Mouse (Mus musculus): Measurements from ENCODE around the gene Sept1. TPM values are rescaled to one million over a fixed set of nuclear protein-coding genes. Genes with fewer than 3 reads are reported as not detected.

Sept1 gene
- polyA plus RNA-seq (2015; fragmentation: Illumina TruSeq; extraction: RNeasy Lipid Tissue Mini Kit (QIAGEN cat#74804); ENCODE audit: insufficient read depth, low replicate concordance): 234 TPM

GRCm38 (mm10) chr7:127232622-127233367 is at the start of gene Sept1, which contains the start of gene Zfp553:
Gene Sept1 (minus strand): TSS chr7:127233130.
Gene Zfp553 (plus strand): TSS chr7:127233061.

GRCm38 (mm10) chr7:127273925-127274789 is 41.2 kb upstream of the Sept1 start, which contains the start of gene Sephs2:
Gene Sephs2 (minus strand): TSS chr7:127274055.

GRCm38 (mm10) chr7:127260309-127261111 is 27.6 kb upstream of the Sept1 start, which contains the start of gene Dctpp1:
Gene Dctpp1 (minus strand): TSS chr7:127260709.

GRCm38 (mm10) chr7:127243870-127244657 is 11.1 kb upstream of the Sept1 start, which contains the start of gene Zfp771:
Gene Zfp771 (plus strand): TSS chr7:127244274.

GRCm38 (mm10) chr7:127208553-127209438 is 24.1 kb downstream of the Sept1 start, which contains the start of gene Mylpf:
Gene Mylpf (plus strand): TSS chr7:127208890.

GRCm38 (mm10) chr7:127208295-127208552 is 24.7 kb downstream of the Sept1 start, which contains the start of gene Tbc1d10b:
Gene Tbc1d10b (minus strand): TSS chr7:127208468.

GRCm38 (mm10) chr7:127195544-127196295 is 37.2 kb downstream of the Sept1 start, which contains the start of gene Cd2bp2:
Gene Cd2bp2 (minus strand): TSS chr7:127196050.

Other genes starting within 250 kb of the Sept1 start
- 13.5 TPM for gene Mvp, start 218.5 kb downstream of the Sept1 start, polyA plus RNA-seq (2015; fragmentation: Illumina TruSeq; extraction: RNeasy Lipid Tissue Mini Kit (QIAGEN cat#74804); ENCODE audit: insufficient read depth, low replicate concordance)
- not detected for gene Pagr1b, start 216.6 kb downstream of the Sept1 start, polyA plus RNA-seq (2015; fragmentation: Illumina TruSeq; extraction: RNeasy Lipid Tissue Mini Kit (QIAGEN cat#74804); ENCODE audit: insufficient read depth, low replicate concordance)
- 13.5 TPM for gene Pagr1a, start 215.8 kb downstream of the Sept1 start, polyA plus RNA-seq (2015; fragmentation: Illumina TruSeq; extraction: RNeasy Lipid Tissue Mini Kit (QIAGEN cat#74804); ENCODE audit: insufficient read depth, low replicate concordance)
- gene Gm42742, start 212.0 kb downstream of the Sept1 start, polyA plus RNA-seq (2015; fragmentation: Illumina TruSeq; extraction: RNeasy Lipid Tissue Mini Kit (QIAGEN cat#74804); ENCODE audit: insufficient read depth, low replicate concordance): 20.9 TPM
- gene Prrt2, start 211.9 kb downstream of the Sept1 start, polyA plus RNA-seq (2015; fragmentation: Illumina TruSeq; extraction: RNeasy Lipid Tissue Mini Kit (QIAGEN cat#74804); ENCODE audit: insufficient read depth, low replicate concordance): 3.2 TPM
- 111 TPM for gene Maz, start 206.1 kb downstream of the Sept1 start, polyA plus RNA-seq (2015; fragmentation: Illumina TruSeq; extraction: RNeasy Lipid Tissue Mini Kit (QIAGEN cat#74804); ENCODE audit: insufficient read depth, low replicate concordance)
- gene Kif22, start 190.7 kb downstream of the Sept1 start, polyA plus RNA-seq (2015; fragmentation: Illumina TruSeq; extraction: RNeasy Lipid Tissue Mini Kit (QIAGEN cat#74804); ENCODE audit: insufficient read depth, low replicate concordance): 10.6 TPM
- 6.7 TPM for gene Zg16, start 145.8 kb downstream of the Sept1 start, polyA plus RNA-seq (2015; fragmentation: Illumina TruSeq; extraction: RNeasy Lipid Tissue Mini Kit (QIAGEN cat#74804); ENCODE audit: insufficient read depth, low replicate concordance)
- gene AI467606, start 141.8 kb downstream of the Sept1 start, polyA plus RNA-seq (2015; fragmentation: Illumina TruSeq; extraction: RNeasy Lipid Tissue Mini Kit (QIAGEN cat#74804); ENCODE audit: insufficient read depth, low replicate concordance): 81.1 TPM
- 4.2 TPM for gene Qprt, start 110.9 kb downstream of the Sept1 start, polyA plus RNA-seq (2015; fragmentation: Illumina TruSeq; extraction: RNeasy Lipid Tissue Mini Kit (QIAGEN cat#74804); ENCODE audit: insufficient read depth, low replicate concordance)
- 77.1 TPM for gene Spn, start 95.3 kb downstream of the Sept1 start, polyA plus RNA-seq (2015; fragmentation: Illumina TruSeq; extraction: RNeasy Lipid Tissue Mini Kit (QIAGEN cat#74804); ENCODE audit: insufficient read depth, low replicate concordance)
- gene Cd2bp2, start 37.1 kb downstream of the Sept1 start, polyA plus RNA-seq (2015; fragmentation: Illumina TruSeq; extraction: RNeasy Lipid Tissue Mini Kit (QIAGEN cat#74804); ENCODE audit: insufficient read depth, low replicate concordance): 83.7 TPM
- gene Tbc1d10b, start 24.7 kb downstream of the Sept1 start, polyA plus RNA-seq (2015; fragmentation: Illumina TruSeq; extraction: RNeasy Lipid Tissue Mini Kit (QIAGEN cat#74804); ENCODE audit: insufficient read depth, low replicate concordance): 37.1 TPM
- 5.7 TPM for gene Mylpf, start 24.2 kb downstream of the Sept1 start, polyA plus RNA-seq (2015; fragmentation: Illumina TruSeq; extraction: RNeasy Lipid Tissue Mini Kit (QIAGEN cat#74804); ENCODE audit: insufficient read depth, low replicate concordance)
- 9.4 TPM for gene Zfp553, start 69 bp downstream of the Sept1 start, polyA plus RNA-seq (2015; fragmentation: Illumina TruSeq; extraction: RNeasy Lipid Tissue Mini Kit (QIAGEN cat#74804); ENCODE audit: insufficient read depth, low replicate concordance)
- 6.0 TPM for gene Zfp771, start 11.1 kb upstream of the Sept1 start, polyA plus RNA-seq (2015; fragmentation: Illumina TruSeq; extraction: RNeasy Lipid Tissue Mini Kit (QIAGEN cat#74804); ENCODE audit: insufficient read depth, low replicate concordance)
- gene Dctpp1, start 27.6 kb upstream of the Sept1 start, polyA plus RNA-seq (2015; fragmentation: Illumina TruSeq; extraction: RNeasy Lipid Tissue Mini Kit (QIAGEN cat#74804); ENCODE audit: insufficient read depth, low replicate concordance): 8.7 TPM
- 26.2 TPM for gene Sephs2, start 40.9 kb upstream of the Sept1 start, polyA plus RNA-seq (2015; fragmentation: Illumina TruSeq; extraction: RNeasy Lipid Tissue Mini Kit (QIAGEN cat#74804); ENCODE audit: insufficient read depth, low replicate concordance)
- gene Itgal, start 63.1 kb upstream of the Sept1 start, polyA plus RNA-seq (2015; fragmentation: Illumina TruSeq; extraction: RNeasy Lipid Tissue Mini Kit (QIAGEN cat#74804); ENCODE audit: insufficient read depth, low replicate concordance): 108 TPM
- 3.3 TPM for gene Zfp768, start 112.5 kb upstream of the Sept1 start, polyA plus RNA-seq (2015; fragmentation: Illumina TruSeq; extraction: RNeasy Lipid Tissue Mini Kit (QIAGEN cat#74804); ENCODE audit: insufficient read depth, low replicate concordance)
- 4.0 TPM for gene Zfp747, start 142.9 kb upstream of the Sept1 start, polyA plus RNA-seq (2015; fragmentation: Illumina TruSeq; extraction: RNeasy Lipid Tissue Mini Kit (QIAGEN cat#74804); ENCODE audit: insufficient read depth, low replicate concordance)
- 4.2 TPM for gene 9130019O22Rik, start 154.0 kb upstream of the Sept1 start, polyA plus RNA-seq (2015; fragmentation: Illumina TruSeq; extraction: RNeasy Lipid Tissue Mini Kit (QIAGEN cat#74804); ENCODE audit: insufficient read depth, low replicate concordance)
- gene E430018J23Rik, start 160.5 kb upstream of the Sept1 start, polyA plus RNA-seq (2015; fragmentation: Illumina TruSeq; extraction: RNeasy Lipid Tissue Mini Kit (QIAGEN cat#74804); ENCODE audit: insufficient read depth, low replicate concordance): 2.5 TPM
- gene Zfp764, start 173.7 kb upstream of the Sept1 start, polyA plus RNA-seq (2015; fragmentation: Illumina TruSeq; extraction: RNeasy Lipid Tissue Mini Kit (QIAGEN cat#74804); ENCODE audit: insufficient read depth, low replicate concordance): 9.8 TPM
- 16.2 TPM for gene Zfp688, start 188.9 kb upstream of the Sept1 start, polyA plus RNA-seq (2015; fragmentation: Illumina TruSeq; extraction: RNeasy Lipid Tissue Mini Kit (QIAGEN cat#74804); ENCODE audit: insufficient read depth, low replicate concordance)
- gene Zfp689, start 216.0 kb upstream of the Sept1 start, polyA plus RNA-seq (2015; fragmentation: Illumina TruSeq; extraction: RNeasy Lipid Tissue Mini Kit (QIAGEN cat#74804); ENCODE audit: insufficient read depth, low replicate concordance): 2.5 TPM
- gene Prr14, start 226.5 kb upstream of the Sept1 start, polyA plus RNA-seq (2015; fragmentation: Illumina TruSeq; extraction: RNeasy Lipid Tissue Mini Kit (QIAGEN cat#74804); ENCODE audit: insufficient read depth, low replicate concordance): 76.8 TPM
- 86.5 TPM for gene Fbrs, start 246.1 kb upstream of the Sept1 start, polyA plus RNA-seq (2015; fragmentation: Illumina TruSeq; extraction: RNeasy Lipid Tissue Mini Kit (QIAGEN cat#74804); ENCODE audit: insufficient read depth, low replicate concordance)

All from spleen, adult 10 weeks (tissue).